Mouse (Mus musculus) spleen, adult 2 months (tissue): ENCODE data around the gene Duoxa1. TPM values are rescaled to one million over a fixed set of nuclear protein-coding genes. Genes with fewer than 3 reads are reported as not detected.
"Not testable (repeated sequence)": the region's sequence is repeated elsewhere in the genome, so short reads cannot be mapped to it uniquely, and the experiment has no call there.

Experiments
- DNase-seq, 2 experiments: peaks; one replicate each; pipeline versions ENCODE4 v3.0.0 to v3.0.0-alpha.2; 2012 to 2021; ENCODE audit warnings: low spot score in 2 of 2, low read depth in 1 of 2
- H3K27ac ChIP-seq: fragments of 200-500 bp; 2 replicates; pipeline ENCODE4 v1.5.1; 2012; ENCODE audit warnings: low read length, inconsistent platforms; ENCODE audit not compliant: insufficient read depth
- H3K27me3 ChIP-seq: fragments of 200-500 bp; 2 replicates; pipeline ENCODE4 v1.6.1; 2012; ENCODE audit warnings: mild to moderate bottlenecking, moderate library complexity, low read length, inconsistent platforms; ENCODE audit not compliant: control insufficient read depth, insufficient read depth
- H3K36me3 ChIP-seq: fragments of 200-500 bp; 2 replicates; pipeline ENCODE4 v1.6.1; 2012; ENCODE audit warnings: mild to moderate bottlenecking, low read length, inconsistent platforms; ENCODE audit not compliant: control insufficient read depth, insufficient read depth
- H3K4me1 ChIP-seq: fragments of 200-500 bp; 2 replicates; pipeline ENCODE4 v1.6.1; 2011; ENCODE audit warnings: inconsistent platforms; ENCODE audit not compliant: control insufficient read depth, insufficient read depth, insufficient read length
- H3K4me3 ChIP-seq: fragments of 200-500 bp; 2 replicates; pipeline ENCODE4 v1.5.1; 2011; ENCODE audit warnings: mild to moderate bottlenecking, inconsistent platforms; ENCODE audit not compliant: insufficient read depth, insufficient read length; ENCODE audit errors: extremely low read depth
- CTCF ChIP-seq: fragments of 200-500 bp; IDR thresholded peaks from 2 replicates; pipeline ENCODE4 v1.5.1; 2011; ENCODE audit warnings: mild to moderate bottlenecking, inconsistent platforms; ENCODE audit not compliant: insufficient read depth, insufficient read length, insufficient replicate concordance; ENCODE audit errors: extremely low read depth
- POLR2A ChIP-seq: fragments of 200-500 bp; IDR thresholded peaks from 2 replicates; pipeline ENCODE4 v1.6.1; 2011; ENCODE audit warnings: low read depth, low read length, inconsistent platforms
- WGBS: fragments of 180-500 bp; shearing (Covaris S2); methylation state at CpG from one replicate; pipeline ENCODE4 v1.1.7; 2018; 5-methylcytosine and 5-hydroxymethylcytosine counted together
- polyA plus RNA-seq: library from polyadenylated mRNA; depleted of rRNA; stranded (reverse); fragments of >200 nt; gene quantifications from 2 replicates; pipeline ENCODE4 v1.2.3, GENCODE M21; 2012

The Duoxa1 gene
- polyA plus RNA-seq, 1 experiment, result not detected

GRCm38 (mm10) chr2:122332222-122332621, 18.7 kb upstream of the Duoxa1 start:
- WGBS, result 84% methylated on average over 3 of the region's 3 CpGs
- Histone ChIP-seq H3K27me3 (no peaks in the 10 kb centered on the region), H3K36me3 (no peaks in the 10 kb centered on the region), H3K4me1 (no peaks in the 10 kb centered on the region), H3K4me3 (no peak overlapping the region), H3K27ac (no peak overlapping the region)
- DNase-seq, result no peak
- TF ChIP-seq POLR2A (no peak), CTCF (no peak)

- not testable (repeated sequence) for H3K4me1 ChIP-seq, H3K36me3 ChIP-seq, H3K4me3 ChIP-seq, H3K27ac ChIP-seq, H3K27me3 ChIP-seq, DNase-seq
- 82% methylated on average over 6 of the region's 6 CpGs for WGBS
These were observed 16.8 kb upstream of the Duoxa1 start for GRCm38 (mm10) chr2:122330317-122330716.

GRCm38 (mm10) chr2:122327986-122328385, 14.5 kb upstream of the Duoxa1 start:
- no peak for TF ChIP-seq CTCF
- 70% methylated on average over 3 of the region's 3 CpGs for WGBS
- H3K27me3 ChIP-seq, result no peaks in the 10 kb centered on the region
- no peak for DNase-seq
- no peaks in the 10 kb centered on the region for H3K4me1 ChIP-seq
- no peaks in the 10 kb centered on the region for H3K36me3 ChIP-seq
- no peak overlapping the region for H3K27ac ChIP-seq
- no peak overlapping the region for H3K4me3 ChIP-seq

GRCm38 (mm10) chr2:122325361-122325760, 11.8 kb upstream of the Duoxa1 start:
- no peak overlapping the region for H3K4me3 ChIP-seq
- H3K36me3 ChIP-seq, result no peaks in the 10 kb centered on the region
- WGBS, result 79% methylated on average over 2 of the region's 2 CpGs
- no peak for TF ChIP-seq POLR2A
- no peak for TF ChIP-seq CTCF
- H3K4me1 ChIP-seq, result no peaks in the 10 kb centered on the region
- no peaks in the 10 kb centered on the region for H3K27me3 ChIP-seq
- no peak for DNase-seq
- H3K27ac ChIP-seq, result no peak overlapping the region

GRCm38 (mm10) chr2:122324586-122324985, 11.1 kb upstream of the Duoxa1 start:
- Histone ChIP-seq H3K4me1 (no peaks in the 10 kb centered on the region), H3K27ac (no peak overlapping the region), H3K36me3 (no peaks in the 10 kb centered on the region), H3K27me3 (no peaks in the 10 kb centered on the region), H3K4me3 (no peak overlapping the region)
- TF ChIP-seq CTCF, result no peak
- TF ChIP-seq POLR2A, result no peak
- DNase-seq, result no peak
- 82% methylated on average over 3 of the region's 3 CpGs for WGBS

- WGBS, result 77% methylated on average over 3 of the region's 3 CpGs
- DNase-seq, result no peak
These were observed 10.4 kb upstream of the Duoxa1 start for GRCm38 (mm10) chr2:122323960-122324359.

GRCm38 (mm10) chr2:122317384-122317783, 3.9 kb upstream of the Duoxa1 start:
- H3K27me3 ChIP-seq, result peaks cover 6% of the 10 kb centered on the region
- H3K4me1 ChIP-seq, result peaks cover 3% of the 10 kb centered on the region; the same call in 1 of the 2 replicates
- no peaks in the 10 kb centered on the region for H3K36me3 ChIP-seq
- 78% methylated on average over 4 of the region's 4 CpGs for WGBS
- no peak overlapping the region for H3K27ac ChIP-seq
- no peak overlapping the region for H3K4me3 ChIP-seq
- DNase-seq, result no peak
- no peak for TF ChIP-seq POLR2A

More at GRCm38 (mm10) chr2:122323960-122324359, 10.4 kb upstream of the Duoxa1 start:
- Histone ChIP-seq H3K36me3 (no peaks in the 10 kb centered on the region), H3K27ac (no peak overlapping the region), H3K4me3 (no peak overlapping the region), H3K27me3 (no peaks in the 10 kb centered on the region), H3K4me1 (no peaks in the 10 kb centered on the region)
- TF ChIP-seq CTCF (no peak), POLR2A (no peak)

- WGBS, result 87% methylated on average over 7 of the region's 7 CpGs
- H3K27ac ChIP-seq, result no peak within 1 kb of the TSS
- no peak for DNase-seq
- no peak within 1 kb of the TSS for H3K4me3 ChIP-seq
- H3K4me1 ChIP-seq, result peaks cover 3% of the 10 kb centered on the region; the same call in 1 of the 2 replicates
- H3K27me3 ChIP-seq, result peaks cover 6% of the 10 kb centered on the region
- TF ChIP-seq POLR2A, result no peak
- TF ChIP-seq CTCF, result no peak
- no peaks in the 10 kb centered on the region for H3K36me3 ChIP-seq
These were observed 1.8 kb upstream of the Duoxa1 start, which contains the start of gene Duox1 for GRCm38 (mm10) chr2:122315372-122315771. TSS of gene Duox1 (plus strand) at chr2:122315672.
